Mouse (Mus musculus) liver, embryonic 16.5 days (tissue): ENCODE results near the gene E030030I06Rik. TPM values are rescaled to one million over a fixed set of nuclear protein-coding genes. Genes with fewer than 3 reads are reported as not detected.
A peak's percentile ranks its signal among the peaks of the same experiment; 100 is the strongest.
"Not testable (repeated sequence)": the region's sequence is repeated elsewhere in the genome, so short reads cannot be mapped to it uniquely, and the experiment has no call there.

ENCODE experiments used
- ATAC-seq: fragments of 200-750 bp; cut with Nextera tagmentation; 2 replicates; pipeline ENCODE4 v1.8.0; 2017; ENCODE audit warnings: low read depth, mild to moderate bottlenecking, moderate number of reproducible peaks, moderate library complexity
- H3K27ac ChIP-seq: fragments of 300-500 bp; sonication (generic); 2 replicates; pipeline ENCODE4 v1.5.1; 2014; ENCODE audit warnings: mild to moderate bottlenecking, low read length
- H3K27me3 ChIP-seq: fragments of 300-500 bp; sonication (generic); 2 replicates; pipeline ENCODE4 v1.6.1; 2014; ENCODE audit warnings: low read depth, low read length, mixed read lengths; ENCODE audit not compliant: control insufficient read depth, insufficient read depth
- H3K36me3 ChIP-seq: fragments of 300-500 bp; sonication (generic); 2 replicates; pipeline ENCODE4 v1.6.1; 2014; ENCODE audit warnings: mild to moderate bottlenecking; ENCODE audit not compliant: control insufficient read depth, insufficient read depth
- H3K4me1 ChIP-seq: fragments of 300-500 bp; sonication (generic); 2 replicates; pipeline ENCODE4 v1.6.1; 2014; ENCODE audit warnings: low read depth, low read length, mixed read lengths; ENCODE audit not compliant: control insufficient read depth
- H3K4me2 ChIP-seq: fragments of 300-500 bp; sonication (generic); 2 replicates; pipeline ENCODE4 v1.6.1; 2014; ENCODE audit warnings: low read depth, low read length, mixed read lengths
- H3K4me3 ChIP-seq: fragments of 300-500 bp; sonication (generic); 2 replicates; pipeline ENCODE4 v1.5.1; 2014; ENCODE audit warnings: low read depth, mild to moderate bottlenecking, low read length
- H3K9ac ChIP-seq: fragments of 300-500 bp; sonication (generic); 2 replicates; pipeline ENCODE4 v1.6.1; 2014; ENCODE audit warnings: low read depth, low read length
- H3K9me3 ChIP-seq: fragments of 300-500 bp; sonication (generic); replicated peaks from 2 replicates; pipeline ENCODE4 v1.6.1; 2016; ENCODE audit warnings: low read length; ENCODE audit not compliant: control insufficient read depth
- WGBS: fragments of 180-500 bp; shearing (Covaris S2); extraction: QIAGEN DNeasy Blood & Tissue Kit; methylation state at CpG from one replicate; pipeline ENCODE4 v1.1.7; 2014; ENCODE audit not compliant: insufficient replicate concordance; 5-methylcytosine and 5-hydroxymethylcytosine counted together
- polyA plus RNA-seq: library from polyadenylated mRNA; unstranded; fragments of >200 nt; fragmentation: Nextera tagmentation; extraction: Ambion mirVana; gene quantifications from 2 replicates; pipeline ENCODE4 v1.2.1, GENCODE M21; 2015

The E030030I06Rik gene
- polyA plus RNA-seq, 1 experiment from 2014 or later, result 3.5 TPM

DNA sequence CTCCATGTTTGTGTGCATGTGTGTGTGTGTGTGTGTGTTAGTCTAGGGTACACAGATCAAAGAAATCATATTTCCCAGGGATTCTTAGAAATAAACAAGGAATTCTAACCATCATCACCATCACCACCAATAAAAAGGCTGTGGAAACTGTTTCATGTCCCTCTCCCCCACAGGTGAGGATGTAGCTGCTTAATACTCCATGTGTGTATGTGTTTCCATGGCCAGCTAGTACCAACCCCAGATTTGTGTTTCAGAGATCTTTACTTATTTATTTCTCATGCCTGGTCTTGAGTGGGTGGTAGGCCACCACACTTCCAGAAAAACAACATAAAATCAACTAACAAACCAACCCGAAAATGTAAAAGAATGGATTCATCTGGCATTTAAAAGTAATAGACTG lies 6.9 kb downstream of the E030030I06Rik start:
- H3K27me3 ChIP-seq, H3K36me3 ChIP-seq, H3K4me3 ChIP-seq, H3K4me1 ChIP-seq, H3K9ac ChIP-seq, H3K9me3 ChIP-seq, H3K27ac ChIP-seq, ATAC-seq, H3K4me2 ChIP-seq: not testable (repeated sequence)
- 54% methylated on average over 1 of the region's 1 CpGs for WGBS

GRCm38 (mm10) chr10:22140665-22141280 lies 8.3 kb downstream of the E030030I06Rik start:
- Histone ChIP-seq H3K9ac (no peak overlapping the region), H3K27me3 (no peaks in the 10 kb centered on the region), H3K4me2 (peak overlapping the region; percentile 44; the same call in 1 of the 2 replicates), H3K4me3 (peak overlapping the region; percentile 24; the same call in 1 of the 2 replicates), H3K4me1 (no peaks in the 10 kb centered on the region), H3K36me3 (no peaks in the 10 kb centered on the region), H3K27ac (no peak overlapping the region), H3K9me3 (no peaks in the 10 kb centered on the region)
- 2% methylated on average over 19 of the region's 19 CpGs for WGBS
- ATAC-seq, result no peak

DNA sequence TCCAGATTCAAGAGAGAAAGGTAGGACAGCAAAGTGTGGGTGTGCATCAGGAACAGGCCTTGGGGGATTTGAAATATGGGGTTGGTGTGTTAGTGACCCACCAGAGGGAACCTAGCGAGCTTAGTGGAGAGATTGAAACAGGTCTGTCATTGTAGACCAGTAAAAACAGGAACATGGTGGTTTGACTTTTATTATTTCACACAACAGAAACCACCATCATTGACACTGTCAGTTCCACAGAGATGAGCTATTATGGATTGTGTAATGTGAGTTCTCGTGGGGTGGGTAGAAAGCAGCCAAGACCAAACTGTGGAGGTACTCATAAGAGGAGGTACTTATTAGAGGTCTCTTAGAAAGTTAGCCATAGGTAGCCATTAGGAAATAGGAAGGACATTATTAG lies 74.5 kb downstream of the E030030I06Rik start:
- H3K4me2 ChIP-seq, result no peak overlapping the region
- no peaks in the 10 kb centered on the region for H3K9me3 ChIP-seq
- H3K4me3 ChIP-seq, result no peak overlapping the region
- H3K27ac ChIP-seq, result no peak overlapping the region
- no peaks in the 10 kb centered on the region for H3K27me3 ChIP-seq
- H3K9ac ChIP-seq, result no peak overlapping the region
- H3K4me1 ChIP-seq, result no peaks in the 10 kb centered on the region
- no peak for ATAC-seq
- 43% methylated on average over 2 of the region's 2 CpGs for WGBS
- H3K36me3 ChIP-seq, result no peaks in the 10 kb centered on the region

GRCm38 (mm10) chr10:22072739-22073138 lies 76.3 kb downstream of the E030030I06Rik start:
- H3K9me3 ChIP-seq, result no peaks in the 10 kb centered on the region
- no peaks in the 10 kb centered on the region for H3K4me1 ChIP-seq
- H3K9ac ChIP-seq, result no peak overlapping the region
- no peak overlapping the region for H3K4me2 ChIP-seq
- H3K4me3 ChIP-seq, result no peak overlapping the region
- WGBS, result 47% methylated on average over 2 of the region's 2 CpGs
- no peaks in the 10 kb centered on the region for H3K27me3 ChIP-seq
- ATAC-seq, result no peak
- H3K27ac ChIP-seq, result no peak overlapping the region
- no peaks in the 10 kb centered on the region for H3K36me3 ChIP-seq

DNA sequence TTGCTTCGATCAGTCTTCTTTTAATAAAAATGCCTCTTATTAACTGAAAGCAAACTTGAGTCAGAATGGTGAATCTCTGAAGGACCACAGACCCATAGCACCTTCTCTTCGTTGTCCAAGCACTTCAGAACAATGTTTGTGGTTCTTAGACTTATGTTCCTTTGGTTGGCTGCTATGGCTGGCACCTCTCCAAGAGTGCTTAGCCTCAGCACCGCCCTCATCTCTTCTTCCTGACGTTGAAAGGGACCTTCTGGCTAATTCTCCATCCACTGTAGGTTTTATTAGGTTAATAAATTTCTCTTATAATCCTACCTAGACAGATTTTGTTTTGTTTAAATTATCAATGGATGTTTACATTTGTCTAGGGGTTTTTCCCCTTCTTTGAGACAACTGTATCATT lies 78.5 kb downstream of the E030030I06Rik start:
- ATAC-seq, result no peak
- H3K4me1 ChIP-seq, result no peaks in the 10 kb centered on the region
- H3K36me3 ChIP-seq, result no peaks in the 10 kb centered on the region
- H3K27ac ChIP-seq, result no peak overlapping the region
- WGBS, result 51% methylated on average over 4 of the region's 4 CpGs
- no peak overlapping the region for H3K4me2 ChIP-seq
- H3K27me3 ChIP-seq, result no peaks in the 10 kb centered on the region
- H3K9me3 ChIP-seq, result no peaks in the 10 kb centered on the region
- H3K4me3 ChIP-seq, result no peak overlapping the region
- H3K9ac ChIP-seq, result no peak overlapping the region

DNA sequence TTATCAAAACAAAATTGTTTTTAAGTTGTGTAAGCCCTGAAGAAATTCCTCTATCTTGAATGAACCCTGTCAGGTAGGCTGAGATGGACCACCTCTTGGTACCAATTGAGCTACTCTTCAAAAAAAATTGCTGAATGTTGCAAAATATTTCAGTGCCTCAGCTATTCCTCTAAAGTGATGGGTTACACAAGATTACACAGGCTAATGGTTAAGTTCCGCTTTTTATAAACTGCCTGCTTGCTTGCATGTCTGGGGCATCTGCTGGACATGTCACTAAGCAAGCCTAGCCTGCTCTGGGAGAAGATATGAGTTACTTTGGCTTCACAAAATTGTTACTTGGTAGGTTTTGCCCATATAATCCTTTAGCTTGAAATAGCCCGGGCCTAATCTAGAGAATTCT lies 78.9 kb downstream of the E030030I06Rik start:
- Histone ChIP-seq H3K9ac (no peak overlapping the region), H3K36me3 (no peaks in the 10 kb centered on the region), H3K4me3 (no peak overlapping the region), H3K27me3 (no peaks in the 10 kb centered on the region), H3K4me2 (no peak overlapping the region), H3K9me3 (no peaks in the 10 kb centered on the region), H3K4me1 (no peaks in the 10 kb centered on the region), H3K27ac (no peak overlapping the region)
- no peak for ATAC-seq
- 43% methylated on average over 2 of the region's 2 CpGs for whole genome bisulfite sequencing

GRCm38 (mm10) chr10:22067979-22068378 lies 81.1 kb downstream of the E030030I06Rik start, which contains the start of gene 4930444G20Rik:
Gene 4930444G20Rik (minus strand): TSS chr10:22068079.
- H3K9me3 ChIP-seq, H3K4me3 ChIP-seq, ATAC-seq: not testable (repeated sequence)

More at GRCm38 (mm10) chr10:22067979-22068378, 81.1 kb downstream of the E030030I06Rik start, which contains the start of gene 4930444G20Rik:
- H3K27me3 ChIP-seq, H3K4me1 ChIP-seq, H3K27ac ChIP-seq, H3K36me3 ChIP-seq, H3K9ac ChIP-seq, H3K4me2 ChIP-seq: not testable (repeated sequence)
- 73% methylated on average over 7 of the region's 7 CpGs for WGBS

Other genes with a start within 250 kb of the E030030I06Rik start
- gene 4930444G20Rik, start 81.2 kb downstream of the E030030I06Rik start, polyA plus RNA-seq, result not detected in 2 replicates
- gene Raet1e, start 9.3 kb upstream of the E030030I06Rik start, polyA plus RNA-seq, result 1.7 and 2.4 TPM in 2 replicates
- gene H60b, start 9.3 kb upstream of the E030030I06Rik start, polyA plus RNA-seq, result 0.12 TPM in 1 of 2 replicates, not detected in the other
- gene Raet1d, start 211.3 kb upstream of the E030030I06Rik start, polyA plus RNA-seq, result 9.0 and 10.0 TPM in 2 replicates